Mouse (Mus musculus) mouse trophoblast stem cell (cell line): ENCODE results near the gene Akap1.
"Not testable (repeated sequence)": the region's sequence is repeated elsewhere in the genome, so short reads cannot be mapped to it uniquely, and the experiment has no call there.

Source experiments
- in situ Hi-C, 2 experiments: fragments of 300-500 bp; cut with MseI, MboI; formaldehyde crosslinking; loops; 2 replicates in 1 of 2; 3 replicates in 1 of 2; pipeline ENCODE4 v1.15.1; 2025

The Akap1 gene

GRCm38 (mm10) chr11:88864458-88865197, at the start of gene Akap1:
Gene Akap1 (minus strand): TSS chr11:88864586.
- in situ Hi-C loops: no loop called here

- in situ Hi-C loops: no loop called here
Observed at GRCm38 (mm10) chr11:88909388-88910036, 45.1 kb upstream of the Akap1 start.

- in situ Hi-C loops: no loop called here
Observed at GRCm38 (mm10) chr11:88908557-88909211, 44.3 kb upstream of the Akap1 start.

DNA sequence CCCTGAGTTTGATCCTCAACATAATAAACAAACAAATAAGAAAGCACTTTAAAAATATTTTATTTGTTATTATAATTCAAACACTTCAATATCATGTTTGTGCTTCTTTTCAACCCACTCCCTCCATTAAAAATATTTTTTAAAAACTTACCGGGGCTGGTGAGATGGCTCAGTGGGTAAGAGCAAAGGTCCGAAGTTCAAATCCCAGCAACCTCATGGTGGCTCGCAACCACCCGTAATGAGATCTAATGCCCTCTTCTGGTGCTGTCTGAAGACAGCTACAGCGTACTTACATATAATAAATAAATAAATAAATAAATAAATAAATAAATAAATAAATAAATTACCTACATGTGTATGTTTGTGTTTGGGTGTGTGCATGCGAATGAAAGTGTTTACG, 43.5 kb upstream of the Akap1 start:
- in situ Hi-C loops: no loop called here

DNA sequence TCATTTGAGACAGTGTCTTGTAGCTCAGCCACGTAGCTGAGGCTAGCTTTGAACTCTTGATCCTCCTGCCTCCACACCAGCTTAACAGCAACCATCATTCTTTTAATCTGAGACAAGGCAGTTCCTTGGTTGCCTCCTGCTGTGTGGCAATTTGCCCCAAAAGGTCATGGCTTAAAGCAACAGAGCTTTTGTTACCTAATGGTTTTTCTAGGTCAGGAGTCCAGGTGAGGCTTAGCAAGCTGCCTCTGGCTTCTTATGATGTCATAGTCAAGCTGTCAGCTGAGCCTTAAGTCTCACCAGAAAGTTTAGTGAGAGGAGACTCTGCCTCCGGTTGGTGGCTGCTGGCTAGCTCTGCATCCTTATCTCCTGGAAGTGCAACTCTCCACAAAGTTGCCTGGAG, 41.2 kb upstream of the Akap1 start:
- in situ Hi-C loops: no loop called here

DNA sequence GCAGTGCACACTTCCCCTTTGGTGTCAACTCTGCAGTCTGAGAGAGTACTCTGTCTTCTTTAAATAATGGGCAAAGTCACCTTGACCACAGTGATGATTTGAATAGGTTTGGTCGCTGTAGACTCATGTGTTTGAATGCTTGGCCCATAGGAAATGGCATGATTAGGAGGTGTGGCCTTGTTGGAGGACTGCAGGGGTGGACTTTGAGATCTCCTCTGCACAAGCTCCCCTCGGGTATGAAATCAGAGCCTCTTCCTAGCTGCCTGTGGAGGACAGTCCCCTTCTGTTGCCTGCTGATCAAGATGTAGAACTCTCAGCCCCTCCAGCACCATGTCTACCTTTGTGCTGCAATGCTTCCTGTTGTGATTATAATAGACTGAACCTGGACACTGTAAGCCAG, 39.7 kb upstream of the Akap1 start:
- in situ Hi-C loops: no loop called here

DNA sequence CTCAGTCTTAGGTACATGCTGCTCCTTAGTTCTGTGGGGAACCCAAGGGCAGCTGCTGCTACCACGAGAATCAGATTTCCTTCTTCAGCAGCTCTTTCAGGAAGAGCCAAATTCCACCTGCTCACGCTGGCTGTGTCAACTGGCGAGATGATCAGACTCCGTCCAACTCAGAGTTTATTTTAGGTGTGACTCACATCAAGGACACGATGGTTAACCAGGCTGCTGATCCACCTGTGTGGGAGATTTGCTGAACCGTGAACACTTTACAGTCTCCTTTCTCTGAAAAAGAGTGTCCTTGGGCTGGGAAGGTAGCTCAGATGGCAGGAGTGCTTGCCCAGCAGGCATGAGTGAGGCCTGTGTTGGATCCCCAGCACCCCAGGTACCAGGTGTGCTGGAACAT, 38.4 kb upstream of the Akap1 start:
- in situ Hi-C loops: no loop called here

DNA sequence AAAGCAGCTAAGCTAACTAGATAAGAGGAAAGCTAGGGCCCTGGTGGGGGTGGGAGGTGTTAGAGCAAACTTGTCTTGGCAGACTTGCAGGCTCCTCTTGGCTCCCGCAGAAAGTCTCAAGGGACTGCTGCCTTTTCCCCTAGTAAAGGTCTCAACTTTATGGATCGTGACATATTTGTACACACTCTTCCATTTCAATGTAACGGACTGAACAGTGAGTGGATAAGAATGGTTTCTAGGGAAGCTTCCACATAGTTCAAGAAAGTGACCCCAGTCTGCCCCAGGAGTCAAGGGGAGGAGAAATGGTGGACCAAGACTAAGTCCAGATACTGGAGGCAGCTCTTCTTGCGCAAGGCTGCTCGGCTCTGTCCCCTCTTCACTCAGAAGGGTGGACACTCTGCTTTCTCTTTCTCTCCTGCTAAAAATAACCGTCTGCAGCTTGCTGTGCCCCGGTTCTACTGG, 37.0 kb upstream of the Akap1 start:
- in situ Hi-C loops: no loop called here

- in situ Hi-C loops: no loop called here
Observed at GRCm38 (mm10) chr11:88899561-88899960, 35.2 kb upstream of the Akap1 start.

DNA sequence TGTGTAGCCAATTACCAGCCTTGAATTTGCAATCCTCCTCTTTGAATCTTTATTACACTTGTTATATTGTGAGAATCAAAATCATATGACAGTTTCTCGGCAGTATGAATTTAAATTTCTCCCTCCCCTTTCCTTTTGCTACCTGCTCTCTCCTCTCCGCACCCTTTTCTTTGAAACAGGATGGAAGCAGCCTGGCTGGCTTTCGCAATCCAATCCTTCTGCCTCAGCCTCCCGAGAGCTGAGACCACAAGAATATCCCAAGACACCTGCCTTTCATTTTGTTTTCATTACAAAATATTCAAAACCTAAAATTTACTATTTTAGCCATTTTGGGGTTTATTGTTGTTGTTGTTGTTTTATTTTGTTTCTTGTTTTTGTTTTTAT, 34.0 kb upstream of the Akap1 start:
- in situ Hi-C loops: no loop called here

- in situ Hi-C loops: no loop called here
Observed at GRCm38 (mm10) chr11:88897624-88898379, 33.4 kb upstream of the Akap1 start.

DNA sequence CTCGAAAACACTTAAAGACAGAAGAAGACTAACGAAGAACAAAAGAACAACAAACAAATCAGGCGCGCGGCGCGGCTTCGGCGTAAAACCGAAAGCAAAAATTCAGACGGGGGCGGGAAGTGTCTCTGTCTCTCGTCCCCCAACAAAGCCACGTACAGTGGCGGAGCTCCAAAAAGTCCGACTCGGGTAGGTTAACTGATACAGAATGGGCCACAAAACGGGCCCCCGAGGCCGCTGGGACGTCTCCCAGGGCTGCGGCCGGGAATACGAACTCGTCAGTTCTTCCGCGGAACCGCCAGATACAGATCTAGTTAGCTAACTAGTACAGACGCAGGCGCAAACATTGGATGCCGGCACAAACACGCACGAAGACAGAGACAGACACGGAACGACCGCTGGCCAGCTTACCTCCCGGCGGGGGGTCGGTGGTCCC, 31.4 kb upstream of the Akap1 start:
- in situ Hi-C loops: not testable (repeated sequence)

GRCm38 (mm10) chr11:88895235-88895634, 30.8 kb upstream of the Akap1 start:
- in situ Hi-C loops: not testable (repeated sequence)

- in situ Hi-C loops: not testable (repeated sequence)
Observed at GRCm38 (mm10) chr11:88894279-88894678, 29.9 kb upstream of the Akap1 start.

DNA sequence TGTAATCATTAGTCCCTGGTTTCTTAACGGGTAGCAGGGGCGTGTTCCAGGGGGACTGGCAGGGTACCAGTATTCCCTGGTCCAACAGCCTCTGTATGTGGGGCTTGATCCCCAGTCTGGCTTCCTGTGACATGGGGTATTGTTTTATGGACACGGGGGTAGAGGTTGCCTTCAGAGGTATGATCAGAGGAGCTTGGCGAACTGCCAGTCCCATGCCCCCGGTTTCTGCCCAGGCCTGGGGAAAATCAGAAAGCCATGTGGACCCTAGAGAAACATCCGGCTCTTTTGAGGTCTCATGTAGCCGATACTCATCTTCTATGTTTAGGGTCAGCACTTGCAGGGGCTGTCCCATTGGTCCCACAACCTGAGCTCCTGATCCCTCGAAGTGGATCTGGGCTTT, 29.1 kb upstream of the Akap1 start:
- in situ Hi-C loops: not testable (repeated sequence)

DNA sequence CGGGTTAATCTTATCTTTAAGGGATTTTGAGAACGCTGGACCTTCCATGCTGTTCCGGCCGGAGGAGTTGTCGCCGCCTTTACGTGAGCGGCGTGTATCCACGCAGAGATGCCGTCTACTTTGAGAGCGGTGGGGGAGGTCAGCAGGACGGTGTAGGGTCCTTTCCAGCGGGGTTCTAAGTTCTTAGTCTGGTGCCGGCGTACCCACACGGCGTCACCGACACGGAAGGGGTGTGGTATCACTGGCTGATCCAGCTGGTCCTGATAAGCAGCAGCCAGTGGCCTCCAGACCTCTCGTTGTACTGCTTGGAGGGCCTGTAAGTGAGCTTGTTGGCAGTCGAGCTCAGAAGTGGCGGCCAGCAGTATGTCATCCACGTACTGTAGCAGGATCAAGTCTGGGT, 28.4 kb upstream of the Akap1 start:
- in situ Hi-C loops: not testable (repeated sequence)

DNA sequence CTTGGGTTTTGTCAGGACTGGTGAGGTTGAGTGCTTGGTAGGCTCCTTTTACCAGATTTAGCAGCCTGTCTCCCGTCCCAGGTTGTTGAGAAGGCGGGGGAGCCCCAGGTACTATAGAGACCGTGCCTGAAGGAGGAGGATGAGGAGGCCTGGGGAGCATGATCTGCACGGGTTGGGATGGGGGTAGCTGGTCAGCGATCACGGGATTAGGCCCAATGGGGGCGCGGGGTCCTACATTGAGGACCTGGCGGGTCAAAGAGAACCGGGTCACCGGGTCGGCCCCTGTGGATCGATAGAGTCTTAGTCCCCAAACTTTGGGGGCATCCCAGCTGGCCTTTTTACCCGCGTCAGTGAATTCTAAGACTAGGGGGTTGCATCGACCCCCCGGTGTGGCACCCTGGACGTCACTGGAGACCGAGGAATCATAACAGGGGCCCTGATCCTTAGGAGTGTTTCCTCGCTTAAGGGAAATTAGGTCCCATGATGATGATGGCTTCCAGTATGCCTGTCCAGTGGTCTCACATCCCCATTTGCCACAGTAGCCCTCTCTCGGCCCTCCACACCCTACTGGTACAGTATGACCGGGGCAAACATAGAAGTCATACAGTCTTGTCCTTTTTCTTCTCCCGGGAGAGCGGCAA, 27.7 kb upstream of the Akap1 start:
- in situ Hi-C loops: not testable (repeated sequence)

- in situ Hi-C loops: not testable (repeated sequence)
Observed at GRCm38 (mm10) chr11:88891446-88891845, 27.1 kb upstream of the Akap1 start.

DNA sequence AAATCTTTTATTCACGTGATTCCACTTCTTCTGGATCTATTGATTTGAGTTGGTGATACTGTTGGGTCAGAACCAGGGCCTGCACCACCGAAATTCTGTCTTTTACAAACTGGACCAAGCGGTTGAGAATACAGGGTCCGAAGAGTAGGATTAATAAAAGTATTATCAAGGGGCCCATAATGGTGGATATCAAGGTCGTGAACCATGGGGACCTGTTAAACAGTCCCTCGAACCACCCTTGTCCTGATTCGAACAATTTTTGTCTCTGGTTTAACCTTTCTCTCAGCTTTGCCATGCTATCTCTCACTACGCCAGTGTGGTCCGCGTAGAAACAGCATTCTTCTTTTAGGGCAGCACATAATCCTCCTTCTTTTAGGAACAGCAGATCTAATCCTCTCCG, 26.5 kb upstream of the Akap1 start:
- in situ Hi-C loops: not testable (repeated sequence)

DNA sequence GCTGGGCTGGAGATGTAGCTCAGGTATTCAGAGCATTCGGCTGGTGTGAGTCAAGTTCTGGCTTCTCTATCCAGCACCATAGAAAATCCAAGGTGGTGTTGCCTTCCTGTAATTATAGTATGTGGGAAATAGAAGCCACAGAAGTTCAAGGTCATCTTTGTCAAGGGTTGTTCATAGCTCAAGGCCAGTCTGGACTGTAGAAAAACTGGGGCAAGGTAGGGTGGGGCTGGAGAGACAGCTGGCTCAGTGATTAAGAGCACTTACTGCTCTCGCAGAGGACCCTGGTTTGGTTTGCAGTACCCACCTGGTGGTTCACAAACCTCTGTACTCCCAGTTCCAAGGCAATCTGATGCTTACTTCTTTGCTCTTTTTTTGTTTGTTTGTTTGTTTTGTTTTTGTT, 24.6 kb upstream of the Akap1 start:
- in situ Hi-C loops: no loop called here

DNA sequence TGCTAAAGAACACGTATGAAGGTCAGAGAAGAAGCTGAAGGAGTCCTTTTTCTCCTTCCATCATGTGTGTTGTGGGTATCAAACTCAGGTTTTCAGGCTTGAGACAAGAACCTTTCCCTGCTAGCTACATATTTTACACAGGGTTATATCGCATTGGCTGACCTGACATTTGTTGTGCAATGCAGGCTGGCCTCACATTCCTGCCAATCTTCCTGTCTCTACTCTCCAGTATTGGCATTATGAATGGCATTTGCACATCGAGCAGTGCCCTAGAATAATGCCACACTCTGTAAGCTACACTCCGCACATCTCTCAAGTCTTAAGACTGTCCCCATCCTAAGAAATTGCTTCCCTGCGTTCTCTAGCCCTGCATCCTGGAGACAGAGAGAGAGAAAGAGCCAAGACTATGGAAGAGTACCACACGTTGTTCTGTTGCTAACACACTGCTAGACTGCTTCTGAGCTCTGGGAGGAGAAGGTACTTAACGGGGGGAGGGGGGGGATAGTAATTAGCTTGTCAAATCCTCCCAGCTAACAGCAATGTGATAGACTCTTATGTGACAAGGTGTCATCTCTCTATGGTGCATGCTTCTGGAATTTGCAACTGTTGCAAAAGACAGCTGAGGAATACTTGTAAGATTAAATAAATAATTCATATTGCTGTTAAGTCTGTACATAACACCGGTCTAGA, 20.1 kb upstream of the Akap1 start:
- in situ Hi-C loops: no loop called here
